Mouse (Mus musculus): Measurements from ENCODE around the gene Lce1d. TPM values are rescaled to one million over a fixed set of nuclear protein-coding genes. Genes with fewer than 3 reads are reported as not detected.

Lce1d gene
- polyA plus RNA-seq, 1 experiment from 2014 or later = not detected

DNA sequence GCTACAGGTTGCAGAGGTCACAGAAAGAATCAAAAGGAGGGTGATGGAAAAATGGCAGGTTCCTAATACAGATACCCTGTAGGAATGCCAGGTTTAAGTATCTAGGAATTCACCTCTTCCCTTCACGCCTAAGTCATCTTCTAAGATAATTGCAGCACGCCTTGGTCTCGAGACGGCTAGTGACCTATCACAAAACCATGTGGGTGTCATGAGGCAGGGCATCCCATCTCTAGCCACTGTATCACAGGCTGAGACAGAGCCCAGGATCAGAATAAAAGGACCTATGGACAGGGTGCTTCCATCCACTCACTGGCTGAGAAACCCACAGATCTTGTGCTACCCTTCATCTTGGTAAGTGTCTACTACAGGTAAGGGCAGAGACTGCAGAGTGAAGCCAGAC is 8.1 kb downstream of the Lce1d start, which contains the start of gene Lce1c:
Gene Lce1c (plus strand): TSS at position 301 of the 400 bp plus-strand sequence.
- no peak within 1 kb of the TSS for H3K27ac ChIP-seq (replicated peaks in 1 of 2; ENCODE audit: control insufficient read depth in 1 of 2, insufficient read depth in 1 of 2, low read depth in 2 of 2, low read length in 2 of 2)
- H3K36me3 ChIP-seq (ENCODE audit: control insufficient read depth, insufficient read depth, low read length) = no peaks in the 10 kb centered on the region
- H3K27me3 ChIP-seq (ENCODE audit: control insufficient read depth, insufficient read depth, low read length) = no peaks in the 10 kb centered on the region
- H3K4me2 ChIP-seq (ENCODE audit: low read length) = no peak within 1 kb of the TSS
- 73% methylated on average over 4 of the region's 4 CpGs for WGBS
- no peak within 1 kb of the TSS for H3K4me3 ChIP-seq (ENCODE audit: control insufficient read depth in 1 of 2, insufficient read depth in 1 of 2, low read depth in 1 of 2, low read length in 2 of 2)
- no peak for ATAC-seq (ENCODE audit: insufficient number of reproducible peaks, insufficient read depth, low FRiP score, low read depth)
- H3K9ac ChIP-seq (ENCODE audit: low read length) = no peak within 1 kb of the TSS
- no peaks in the 10 kb centered on the region for H3K4me1 ChIP-seq (ENCODE audit: control insufficient read depth in 2 of 2, insufficient read depth in 2 of 2, low read length in 2 of 2)
- H3K9me3 ChIP-seq (ENCODE audit: control insufficient read depth, low read length) = no peaks in the 10 kb centered on the region

DNA sequence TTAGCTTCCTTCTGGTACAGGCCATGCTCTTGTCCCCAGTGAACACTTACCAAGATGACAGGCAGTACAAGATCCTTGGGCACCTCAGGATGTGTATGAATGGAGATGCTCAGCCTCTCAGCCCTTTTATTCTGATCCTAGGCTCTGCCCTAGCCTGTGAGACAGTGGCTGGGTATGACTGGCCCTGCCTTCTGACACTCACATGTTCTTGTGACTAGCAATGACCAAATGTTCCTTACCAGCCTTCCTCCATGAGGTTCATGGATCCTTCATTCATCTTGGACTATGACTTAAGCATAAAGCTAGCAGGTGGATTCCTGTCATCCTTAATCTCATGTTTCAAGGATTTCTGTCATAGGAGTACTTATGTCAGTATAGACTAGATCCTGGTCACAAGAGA is 16.8 kb downstream of the Lce1d start, which contains the start of gene Lce1a2:
Gene Lce1a2 (minus strand): TSS at position 101 of the 400 bp plus-strand sequence.
- H3K9ac ChIP-seq (ENCODE audit: low read length) = no peak within 1 kb of the TSS
- ATAC-seq (ENCODE audit: insufficient number of reproducible peaks, insufficient read depth, low FRiP score, low read depth) = no peak

DNA sequence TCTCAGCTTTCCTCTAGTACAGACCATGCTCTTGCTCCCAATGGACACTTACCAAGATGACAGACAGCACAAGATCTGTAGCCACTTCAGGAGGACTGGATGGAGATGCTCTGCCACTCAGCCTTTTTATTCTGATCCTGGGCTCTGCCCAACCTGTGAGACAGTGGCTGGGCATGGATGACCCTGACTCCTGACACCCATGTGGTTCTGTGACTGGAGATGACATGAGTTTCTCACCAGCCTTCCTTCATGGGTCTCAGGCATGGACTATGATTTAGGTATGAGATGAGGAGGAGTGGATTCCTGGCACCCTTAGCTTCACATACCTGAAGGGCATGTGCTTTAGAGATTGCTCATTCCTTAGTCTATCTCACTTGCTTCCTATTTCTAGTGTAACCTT is 30.2 kb downstream of the Lce1d start, which contains the start of gene Lce1b:
Gene Lce1b (minus strand): TSS at position 101 of the 400 bp plus-strand sequence.
- no peak within 1 kb of the TSS for H3K9ac ChIP-seq (ENCODE audit: low read length)
- no peaks in the 10 kb centered on the region for H3K9me3 ChIP-seq (ENCODE audit: control insufficient read depth, low read length)
- no peak within 1 kb of the TSS for H3K4me3 ChIP-seq (ENCODE audit: control insufficient read depth in 1 of 2, insufficient read depth in 1 of 2, low read depth in 1 of 2, low read length in 2 of 2)
- no peak within 1 kb of the TSS for H3K27ac ChIP-seq (replicated peaks in 1 of 2; ENCODE audit: control insufficient read depth in 1 of 2, insufficient read depth in 1 of 2, low read depth in 2 of 2, low read length in 2 of 2)
- H3K27me3 ChIP-seq (ENCODE audit: control insufficient read depth, insufficient read depth, low read length) = no peaks in the 10 kb centered on the region
- no peaks in the 10 kb centered on the region for H3K4me1 ChIP-seq (ENCODE audit: control insufficient read depth in 2 of 2, insufficient read depth in 2 of 2, low read length in 2 of 2)
- no peak within 1 kb of the TSS for H3K4me2 ChIP-seq (ENCODE audit: low read length)
- no peaks in the 10 kb centered on the region for H3K36me3 ChIP-seq (ENCODE audit: control insufficient read depth, insufficient read depth, low read length)
- no peak for ATAC-seq (ENCODE audit: insufficient number of reproducible peaks, insufficient read depth, low FRiP score, low read depth)

More for the DNA sequence above, 16.8 kb downstream of the Lce1d start, which contains the start of gene Lce1a2:
- Histone ChIP-seq H3K27me3 (ENCODE audit: control insufficient read depth, insufficient read depth, low read length) (no peaks in the 10 kb centered on the region), H3K9me3 (ENCODE audit: control insufficient read depth, low read length) (no peaks in the 10 kb centered on the region), H3K36me3 (ENCODE audit: control insufficient read depth, insufficient read depth, low read length) (no peaks in the 10 kb centered on the region), H3K4me2 (ENCODE audit: low read length) (no peak within 1 kb of the TSS), H3K4me1 (ENCODE audit: control insufficient read depth in 2 of 2, insufficient read depth in 2 of 2, low read length in 2 of 2) (no peaks in the 10 kb centered on the region), H3K27ac (replicated peaks in 1 of 2; ENCODE audit: control insufficient read depth in 1 of 2, insufficient read depth in 1 of 2, low read depth in 2 of 2, low read length in 2 of 2) (no peak within 1 kb of the TSS), H3K4me3 (ENCODE audit: control insufficient read depth in 1 of 2, insufficient read depth in 1 of 2, low read depth in 1 of 2, low read length in 2 of 2) (no peak within 1 kb of the TSS)

DNA sequence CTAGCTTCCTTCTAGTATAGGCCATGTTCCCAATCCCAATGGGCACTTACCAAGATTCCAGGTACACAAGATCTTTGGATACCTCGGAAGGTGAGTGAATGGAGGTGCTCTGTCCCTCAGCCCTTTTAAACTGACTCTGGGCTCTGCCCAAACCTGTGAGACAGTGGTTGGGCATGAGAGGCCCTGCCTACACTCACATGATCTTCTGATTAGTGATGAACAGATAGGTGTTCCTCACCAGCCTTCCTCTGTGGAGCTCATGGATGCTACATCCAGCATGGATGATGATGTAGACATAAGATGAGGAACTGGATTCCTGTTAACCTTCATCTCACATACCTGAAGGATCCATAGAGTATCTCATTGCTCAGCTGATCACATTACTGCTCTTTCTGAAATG is 38.8 kb downstream of the Lce1d start, which contains the start of gene Lce1a1:
Gene Lce1a1 (minus strand): TSS at position 101 of the 400 bp plus-strand sequence.
- Histone ChIP-seq H3K9ac (ENCODE audit: low read length) (no peak within 1 kb of the TSS), H3K4me2 (ENCODE audit: low read length) (no peak within 1 kb of the TSS), H3K9me3 (ENCODE audit: control insufficient read depth, low read length) (no peaks in the 10 kb centered on the region), H3K4me3 (ENCODE audit: control insufficient read depth in 1 of 2, insufficient read depth in 1 of 2, low read depth in 1 of 2, low read length in 2 of 2) (no peak within 1 kb of the TSS), H3K36me3 (ENCODE audit: control insufficient read depth, insufficient read depth, low read length) (no peaks in the 10 kb centered on the region), H3K4me1 (ENCODE audit: control insufficient read depth in 2 of 2, insufficient read depth in 2 of 2, low read length in 2 of 2) (no peaks in the 10 kb centered on the region), H3K27me3 (ENCODE audit: control insufficient read depth, insufficient read depth, low read length) (no peaks in the 10 kb centered on the region), H3K27ac (replicated peaks in 1 of 2; ENCODE audit: control insufficient read depth in 1 of 2, insufficient read depth in 1 of 2, low read depth in 2 of 2, low read length in 2 of 2) (no peak within 1 kb of the TSS)
- WGBS = 62% methylated on average over 1 of the region's 1 CpGs
- no peak for ATAC-seq (ENCODE audit: insufficient number of reproducible peaks, insufficient read depth, low FRiP score, low read depth)

DNA sequence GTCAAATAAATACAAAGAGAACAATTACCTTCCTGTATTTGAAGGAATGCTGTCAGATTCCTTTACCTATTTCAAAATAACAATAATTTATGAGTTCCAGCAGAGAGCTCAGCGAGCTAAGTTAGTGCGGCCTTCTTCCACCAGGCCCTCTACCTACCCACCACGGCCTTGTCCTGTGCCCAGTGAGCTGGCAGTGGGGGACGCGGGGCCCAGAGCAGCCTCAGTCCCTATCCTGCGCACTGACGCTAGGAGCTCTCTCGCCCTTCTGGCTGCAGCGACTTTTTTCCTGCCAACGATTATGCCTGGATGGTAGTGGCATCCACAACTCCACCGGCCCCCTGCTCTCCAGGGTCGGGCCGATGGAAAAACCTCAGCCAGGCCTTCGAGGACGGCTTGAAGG is 47.2 kb downstream of the Lce1d start:
- Histone ChIP-seq H3K4me1 (ENCODE audit: control insufficient read depth in 2 of 2, insufficient read depth in 2 of 2, low read length in 2 of 2) (no peaks in the 10 kb centered on the region), H3K4me3 (ENCODE audit: control insufficient read depth in 1 of 2, insufficient read depth in 1 of 2, low read depth in 1 of 2, low read length in 2 of 2) (no peak overlapping the region), H3K27me3 (ENCODE audit: control insufficient read depth, insufficient read depth, low read length) (no peaks in the 10 kb centered on the region), H3K27ac (replicated peaks in 1 of 2; ENCODE audit: control insufficient read depth in 1 of 2, insufficient read depth in 1 of 2, low read depth in 2 of 2, low read length in 2 of 2) (no peak overlapping the region), H3K9me3 (ENCODE audit: control insufficient read depth, low read length) (no peaks in the 10 kb centered on the region), H3K9ac (ENCODE audit: low read length) (no peak overlapping the region), H3K36me3 (ENCODE audit: control insufficient read depth, insufficient read depth, low read length) (no peaks in the 10 kb centered on the region), H3K4me2 (ENCODE audit: low read length) (no peak overlapping the region)
- 89% methylated on average over 15 of the region's 15 CpGs for WGBS
- no peak for ATAC-seq (ENCODE audit: insufficient number of reproducible peaks, insufficient read depth, low FRiP score, low read depth)

DNA sequence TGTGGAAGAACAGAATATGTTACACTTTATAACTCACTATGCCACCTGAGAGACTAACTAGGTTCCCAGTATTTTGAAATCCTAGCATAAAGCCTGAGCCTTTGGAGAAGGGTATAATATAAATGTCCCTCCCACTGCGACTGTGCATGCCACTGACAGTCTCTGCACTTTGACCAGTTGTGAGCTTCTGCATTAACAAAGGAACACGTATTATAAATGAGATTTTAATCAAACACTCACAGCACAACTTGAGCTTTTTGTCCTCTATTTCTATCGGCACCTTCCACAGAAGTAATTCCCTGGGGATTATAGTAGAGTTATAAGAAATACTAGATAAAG is 48.4 kb downstream of the Lce1d start:
- Histone ChIP-seq H3K9me3 (ENCODE audit: control insufficient read depth, low read length) (no peaks in the 10 kb centered on the region), H3K4me2 (ENCODE audit: low read length) (no peak overlapping the region), H3K27ac (replicated peaks in 1 of 2; ENCODE audit: control insufficient read depth in 1 of 2, insufficient read depth in 1 of 2, low read depth in 2 of 2, low read length in 2 of 2) (no peak overlapping the region), H3K9ac (ENCODE audit: low read length) (no peak overlapping the region), H3K36me3 (ENCODE audit: control insufficient read depth, insufficient read depth, low read length) (no peaks in the 10 kb centered on the region), H3K4me1 (ENCODE audit: control insufficient read depth in 2 of 2, insufficient read depth in 2 of 2, low read length in 2 of 2) (no peaks in the 10 kb centered on the region), H3K27me3 (ENCODE audit: control insufficient read depth, insufficient read depth, low read length) (no peaks in the 10 kb centered on the region), H3K4me3 (ENCODE audit: control insufficient read depth in 1 of 2, insufficient read depth in 1 of 2, low read depth in 1 of 2, low read length in 2 of 2) (no peak overlapping the region)
- 69% methylated on average over 3 of the region's 3 CpGs for WGBS
- no peak for ATAC-seq (ENCODE audit: insufficient number of reproducible peaks, insufficient read depth, low FRiP score, low read depth)

DNA sequence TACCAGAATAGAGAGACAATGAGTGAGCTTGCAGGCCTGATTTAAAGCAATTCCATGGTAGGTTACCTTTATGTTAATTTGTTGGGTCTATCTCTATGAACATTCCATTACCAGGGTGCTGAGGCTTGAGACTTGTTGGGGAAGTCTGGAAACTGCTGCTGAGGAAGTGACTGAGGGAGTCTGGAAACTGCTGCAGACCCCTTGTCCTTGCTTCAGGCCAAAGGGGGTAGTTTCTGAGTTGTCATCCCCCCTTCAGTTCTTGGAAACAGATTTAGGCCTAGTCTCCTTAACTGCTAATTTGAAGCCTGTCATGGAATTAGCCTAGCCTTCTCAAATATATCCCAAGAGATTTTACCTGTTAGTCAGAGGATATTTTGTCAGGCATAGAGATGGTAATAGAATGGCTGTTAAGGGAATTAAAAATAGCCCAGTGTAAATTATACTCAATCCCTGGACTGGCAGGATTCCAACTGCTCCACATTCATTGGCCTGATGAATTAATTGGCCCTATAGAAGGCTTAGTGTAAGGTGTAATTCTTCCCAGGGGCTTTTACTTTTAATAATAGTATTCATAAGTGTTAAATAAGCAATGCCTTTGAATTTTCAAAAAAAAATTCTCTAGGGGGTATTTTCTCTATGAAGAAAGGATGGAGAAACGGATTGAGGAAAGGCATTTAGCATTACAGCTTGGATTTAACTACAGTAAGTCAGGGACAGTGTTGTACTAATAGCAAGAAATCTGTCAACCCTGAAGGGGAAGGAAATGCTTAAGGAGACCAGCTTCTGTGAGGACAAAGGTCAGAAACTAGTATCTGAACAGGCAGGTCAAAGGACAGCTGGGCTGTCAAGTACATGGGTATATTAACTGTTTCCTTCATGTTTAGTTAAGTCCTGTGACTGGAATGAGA is 49.0 kb downstream of the Lce1d start:
- ATAC-seq (ENCODE audit: insufficient number of reproducible peaks, insufficient read depth, low FRiP score, low read depth) = no peak
- Histone ChIP-seq H3K36me3 (ENCODE audit: control insufficient read depth, insufficient read depth, low read length) (no peaks in the 10 kb centered on the region), H3K9me3 (ENCODE audit: control insufficient read depth, low read length) (no peaks in the 10 kb centered on the region), H3K27ac (replicated peaks in 1 of 2; ENCODE audit: control insufficient read depth in 1 of 2, insufficient read depth in 1 of 2, low read depth in 2 of 2, low read length in 2 of 2) (no peak overlapping the region), H3K27me3 (ENCODE audit: control insufficient read depth, insufficient read depth, low read length) (no peaks in the 10 kb centered on the region), H3K9ac (ENCODE audit: low read length) (no peak overlapping the region), H3K4me3 (ENCODE audit: control insufficient read depth in 1 of 2, insufficient read depth in 1 of 2, low read depth in 1 of 2, low read length in 2 of 2) (no peak overlapping the region), H3K4me1 (ENCODE audit: control insufficient read depth in 2 of 2, insufficient read depth in 2 of 2, low read length in 2 of 2) (no peaks in the 10 kb centered on the region), H3K4me2 (ENCODE audit: low read length) (no peak overlapping the region)
- 57% methylated on average over 1 of the region's 1 CpGs for WGBS

All from heart, embryonic 14.5 days (tissue).